Mouse (Mus musculus) embryonic facial prominence, embryonic 15.5 days (tissue): ENCODE results near the gene Hap1. TPM values are rescaled to one million over a fixed set of nuclear protein-coding genes. Genes with fewer than 3 reads are reported as not detected.

Experiments used
- ATAC-seq: fragments of 200-750 bp; cut with Nextera tagmentation; 2 replicates; pipeline ENCODE4 v1.8.0; 2017; ENCODE audit warnings: low read depth, moderate TSS enrichment; ENCODE audit not compliant: insufficient number of reproducible peaks, low FRiP score, low TSS enrichment
- H3K27ac ChIP-seq: fragments of 300-500 bp; sonication (generic); replicated peaks from 2 replicates; pipeline ENCODE4 v1.5.1; 2015; ENCODE audit warnings: mild to moderate bottlenecking, inconsistent platforms
- H3K27me3 ChIP-seq: fragments of 300-500 bp; sonication (generic); 2 replicates; pipeline ENCODE4 v1.6.1; 2015; ENCODE audit warnings: inconsistent platforms
- H3K36me3 ChIP-seq: fragments of 300-500 bp; sonication (generic); 2 replicates; pipeline ENCODE4 v1.6.1; 2015; ENCODE audit warnings: mild to moderate bottlenecking, inconsistent platforms
- H3K4me1 ChIP-seq: fragments of 300-500 bp; sonication (generic); 2 replicates; pipeline ENCODE4 v1.6.1; 2015; ENCODE audit warnings: inconsistent platforms
- H3K4me2 ChIP-seq: fragments of 300-500 bp; sonication (generic); replicated peaks from 2 replicates; pipeline ENCODE4 v1.6.1; 2015; ENCODE audit warnings: mild to moderate bottlenecking, inconsistent platforms
- H3K4me3 ChIP-seq: fragments of 300-500 bp; sonication (generic); replicated peaks from 2 replicates; pipeline ENCODE4 v1.5.1; 2015; ENCODE audit warnings: mild to moderate bottlenecking, inconsistent platforms
- H3K9ac ChIP-seq: fragments of 300-500 bp; sonication (generic); 2 replicates; pipeline ENCODE4 v1.6.1; 2015; ENCODE audit warnings: inconsistent platforms
- H3K9me3 ChIP-seq: fragments of 300-500 bp; sonication (generic); replicated peaks from 2 replicates; pipeline ENCODE4 v1.6.1; 2016; ENCODE audit warnings: inconsistent platforms
- WGBS: fragments of 180-500 bp; shearing (Covaris S2); methylation state at CpG from one replicate; pipeline ENCODE4 v1.1.7; 2015; 5-methylcytosine and 5-hydroxymethylcytosine counted together
- polyA plus RNA-seq: library from polyadenylated mRNA; unstranded; fragments of >200 nt; fragmentation: Nextera tagmentation; extraction: Ambion mirVana; gene quantifications from 2 replicates; pipeline ENCODE4 v1.2.1, GENCODE M21; 2015

Hap1 gene
- polyA plus RNA-seq, 1 experiment from 2014 or later, result 10.6 TPM

GRCm38 (mm10) chr11:100387589-100388375 is 31.9 kb upstream of the Hap1 start:
- H3K36me3 ChIP-seq, result peaks cover 31% of the 10 kb centered on the region
- peak overlapping the region; percentile 82 for H3K27ac ChIP-seq
- H3K4me1 ChIP-seq, result peaks cover 55% of the 10 kb centered on the region
- H3K9ac ChIP-seq, result no peak overlapping the region
- no peaks in the 10 kb centered on the region for H3K9me3 ChIP-seq
- no peaks in the 10 kb centered on the region for H3K27me3 ChIP-seq
- 24% methylated on average over 14 of the region's 14 CpGs for WGBS
- peak; percentile 48; the same call in 1 of the 2 replicates for ATAC-seq
- H3K4me3 ChIP-seq, result 0 out of 2 replicates have a peak overlapping the region, but pooled peaks have one; percentile 6
- peak overlapping the region; percentile 29 for H3K4me2 ChIP-seq

GRCm38 (mm10) chr11:100387111-100387510 is 31.2 kb upstream of the Hap1 start:
- Histone ChIP-seq H3K9ac (no peak overlapping the region), H3K4me2 (peak overlapping the region; percentile 29; the same call in 1 of the 2 replicates), H3K27ac (peak overlapping the region; percentile 82), H3K27me3 (no peaks in the 10 kb centered on the region), H3K4me3 (no peak overlapping the region), H3K4me1 (peaks cover 49% of the 10 kb centered on the region), H3K36me3 (peaks cover 37% of the 10 kb centered on the region), H3K9me3 (no peaks in the 10 kb centered on the region)
- ATAC-seq, result no peak
- WGBS, result 75% methylated on average over 6 of the region's 6 CpGs

GRCm38 (mm10) chr11:100386586-100386985 is 30.7 kb upstream of the Hap1 start:
- ATAC-seq, result peak; percentile 68
- no peak overlapping the region for H3K4me3 ChIP-seq
- 44% methylated on average over 5 of the region's 5 CpGs for WGBS
- no peaks in the 10 kb centered on the region for H3K9me3 ChIP-seq
- H3K4me1 ChIP-seq, result peaks cover 49% of the 10 kb centered on the region
- peaks cover 42% of the 10 kb centered on the region for H3K36me3 ChIP-seq
- H3K9ac ChIP-seq, result no peak overlapping the region
- H3K27me3 ChIP-seq, result no peaks in the 10 kb centered on the region
- peak overlapping the region; percentile 82 for H3K27ac ChIP-seq
- H3K4me2 ChIP-seq, result peak overlapping the region; percentile 29; the same call in 1 of the 2 replicates

GRCm38 (mm10) chr11:100385016-100385415 is 29.1 kb upstream of the Hap1 start:
- Histone ChIP-seq H3K9me3 (no peaks in the 10 kb centered on the region), H3K36me3 (peaks cover 56% of the 10 kb centered on the region), H3K4me1 (peaks cover 35% of the 10 kb centered on the region), H3K9ac (no peak overlapping the region), H3K4me2 (no peak overlapping the region), H3K4me3 (no peak overlapping the region), H3K27me3 (no peaks in the 10 kb centered on the region), H3K27ac (no peak overlapping the region)
- 91% methylated on average over 3 of the region's 3 CpGs for whole genome bisulfite sequencing
- no peak for ATAC-seq

GRCm38 (mm10) chr11:100382682-100383081 is 26.8 kb upstream of the Hap1 start:
- WGBS, result 88% methylated on average over 6 of the region's 6 CpGs

GRCm38 (mm10) chr11:100379311-100379710 is 23.4 kb upstream of the Hap1 start:
- H3K4me1 ChIP-seq, result no peaks in the 10 kb centered on the region
- 85% methylated on average over 4 of the region's 4 CpGs for WGBS
- no peak overlapping the region for H3K4me3 ChIP-seq
- no peak for ATAC-seq
- no peaks in the 10 kb centered on the region for H3K9me3 ChIP-seq
- peaks cover 85% of the 10 kb centered on the region for H3K36me3 ChIP-seq
- no peak overlapping the region for H3K9ac ChIP-seq
- no peak overlapping the region for H3K27ac ChIP-seq
- no peak overlapping the region for H3K4me2 ChIP-seq
- no peaks in the 10 kb centered on the region for H3K27me3 ChIP-seq

More at GRCm38 (mm10) chr11:100382682-100383081, 26.8 kb upstream of the Hap1 start:
- H3K4me3 ChIP-seq, result no peak overlapping the region
- H3K27ac ChIP-seq, result no peak overlapping the region
- no peak for ATAC-seq
- no peak overlapping the region for H3K4me2 ChIP-seq
- no peaks in the 10 kb centered on the region for H3K9me3 ChIP-seq
- H3K9ac ChIP-seq, result no peak overlapping the region
- no peaks in the 10 kb centered on the region for H3K27me3 ChIP-seq
- peaks cover 75% of the 10 kb centered on the region for H3K36me3 ChIP-seq
- H3K4me1 ChIP-seq, result peaks cover 14% of the 10 kb centered on the region

- Histone ChIP-seq H3K27ac (no peak overlapping the region), H3K9ac (no peak overlapping the region), H3K27me3 (no peaks in the 10 kb centered on the region), H3K4me2 (no peak overlapping the region), H3K4me1 (no peaks in the 10 kb centered on the region), H3K4me3 (no peak overlapping the region), H3K9me3 (no peaks in the 10 kb centered on the region), H3K36me3 (peaks cover 86% of the 10 kb centered on the region)
- no peak for ATAC-seq
- 88% methylated on average over 5 of the region's 5 CpGs for WGBS
Measured at GRCm38 (mm10) chr11:100378446-100378845, 22.5 kb upstream of the Hap1 start.

GRCm38 (mm10) chr11:100377989-100378388 is 22.1 kb upstream of the Hap1 start:
- WGBS, result 92% methylated on average over 14 of the region's 14 CpGs
- Histone ChIP-seq H3K27me3 (no peaks in the 10 kb centered on the region), H3K9ac (no peak overlapping the region), H3K4me3 (no peak overlapping the region), H3K9me3 (no peaks in the 10 kb centered on the region), H3K4me1 (no peaks in the 10 kb centered on the region), H3K36me3 (peaks cover 86% of the 10 kb centered on the region), H3K4me2 (no peak overlapping the region), H3K27ac (no peak overlapping the region)
- ATAC-seq, result no peak

GRCm38 (mm10) chr11:100376746-100377389 is 20.9 kb upstream of the Hap1 start:
- Histone ChIP-seq H3K9me3 (no peaks in the 10 kb centered on the region), H3K4me2 (no peak overlapping the region), H3K4me1 (no peaks in the 10 kb centered on the region), H3K27ac (no peak overlapping the region), H3K4me3 (no peak overlapping the region), H3K27me3 (no peaks in the 10 kb centered on the region), H3K36me3 (peaks cover 87% of the 10 kb centered on the region), H3K9ac (no peak overlapping the region)
- WGBS, result 87% methylated on average over 21 of the region's 21 CpGs
- no peak for ATAC-seq

GRCm38 (mm10) chr11:100376005-100376404 is 20.1 kb upstream of the Hap1 start:
- H3K9ac ChIP-seq, result no peak overlapping the region
- no peaks in the 10 kb centered on the region for H3K27me3 ChIP-seq
- peaks cover 89% of the 10 kb centered on the region for H3K36me3 ChIP-seq
- H3K4me1 ChIP-seq, result no peaks in the 10 kb centered on the region
- H3K27ac ChIP-seq, result no peak overlapping the region
- no peak overlapping the region for H3K4me2 ChIP-seq
- H3K4me3 ChIP-seq, result no peak overlapping the region
- 65% methylated on average over 4 of the region's 4 CpGs for WGBS
- H3K9me3 ChIP-seq, result no peaks in the 10 kb centered on the region
- no peak for ATAC-seq

- ATAC-seq, result no peak
- no peaks in the 10 kb centered on the region for H3K27me3 ChIP-seq
- H3K4me1 ChIP-seq, result no peaks in the 10 kb centered on the region
- no peak overlapping the region for H3K9ac ChIP-seq
- H3K4me3 ChIP-seq, result no peak overlapping the region
- no peak overlapping the region for H3K27ac ChIP-seq
- H3K9me3 ChIP-seq, result no peaks in the 10 kb centered on the region
- no peak overlapping the region for H3K4me2 ChIP-seq
- WGBS, result 87% methylated on average over 9 of the region's 9 CpGs
- H3K36me3 ChIP-seq, result peaks cover 88% of the 10 kb centered on the region
Measured at GRCm38 (mm10) chr11:100375127-100375526, 19.2 kb upstream of the Hap1 start.
